Mouse (Mus musculus) regulatory T cell (primary cell): ENCODE results near the gene Ssmem1.

Source experiments
- in situ Hi-C: fragments of 300-600 bp; cut with MboI, MseI; formaldehyde crosslinking; loops from one replicate; pipeline ENCODE4 v1.15.1; 2025; ENCODE audit warnings: high pct_unique_total_duplicates

The Ssmem1 gene

DNA sequence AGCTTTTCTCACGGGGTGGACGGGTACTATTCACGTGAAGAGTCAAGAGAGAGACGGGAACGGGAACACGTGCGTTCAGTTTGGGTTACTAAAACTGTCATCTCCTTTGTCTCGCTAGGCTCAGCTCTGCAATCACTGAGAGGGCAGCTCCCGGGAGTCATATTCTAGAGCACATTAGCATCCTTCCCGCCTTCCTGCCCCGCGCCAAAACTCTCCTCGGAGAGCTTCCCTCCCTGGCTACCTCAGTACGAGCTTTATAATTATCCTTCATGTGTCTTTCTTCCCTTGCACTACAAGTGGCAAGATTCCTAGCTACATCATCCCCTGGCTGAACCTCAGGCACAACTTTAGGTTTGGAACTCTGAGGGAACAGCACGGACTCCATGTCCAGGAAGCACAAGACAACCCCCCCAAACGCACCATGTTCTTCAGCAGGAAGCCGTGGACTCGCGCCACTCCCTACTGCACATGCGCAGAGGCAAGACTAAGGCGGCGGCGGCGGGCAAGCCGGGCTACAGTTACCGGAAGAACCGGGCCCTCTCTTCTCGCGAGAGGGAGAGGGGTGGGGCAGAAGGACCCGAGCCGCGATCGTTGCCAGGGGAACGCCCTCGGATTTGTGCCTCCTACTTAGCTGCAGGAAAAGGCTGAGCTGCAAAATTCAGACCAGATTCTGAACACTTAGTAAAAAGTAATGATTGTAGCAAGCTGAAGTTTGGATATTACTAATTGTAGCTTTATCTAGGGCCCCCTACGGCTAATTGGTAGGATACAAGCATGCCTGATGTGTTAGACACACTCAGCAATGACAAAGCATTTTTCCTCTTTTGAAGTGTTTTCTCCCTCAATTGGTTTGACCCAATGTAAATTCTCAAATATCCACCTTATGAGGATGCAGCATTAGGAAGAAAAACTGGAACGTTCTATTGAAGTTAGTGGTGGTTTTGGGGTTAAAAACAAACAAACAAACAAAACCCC lies at the start of gene Ssmem1, which contains the start of gene Tmem209:
TSS of gene Ssmem1 (plus strand) at position 585 of the 975 bp plus-strand sequence.
TSS of gene Tmem209 (minus strand) at position 519 of the 975 bp plus-strand sequence.
- in situ Hi-C loops = no loop called here

DNA sequence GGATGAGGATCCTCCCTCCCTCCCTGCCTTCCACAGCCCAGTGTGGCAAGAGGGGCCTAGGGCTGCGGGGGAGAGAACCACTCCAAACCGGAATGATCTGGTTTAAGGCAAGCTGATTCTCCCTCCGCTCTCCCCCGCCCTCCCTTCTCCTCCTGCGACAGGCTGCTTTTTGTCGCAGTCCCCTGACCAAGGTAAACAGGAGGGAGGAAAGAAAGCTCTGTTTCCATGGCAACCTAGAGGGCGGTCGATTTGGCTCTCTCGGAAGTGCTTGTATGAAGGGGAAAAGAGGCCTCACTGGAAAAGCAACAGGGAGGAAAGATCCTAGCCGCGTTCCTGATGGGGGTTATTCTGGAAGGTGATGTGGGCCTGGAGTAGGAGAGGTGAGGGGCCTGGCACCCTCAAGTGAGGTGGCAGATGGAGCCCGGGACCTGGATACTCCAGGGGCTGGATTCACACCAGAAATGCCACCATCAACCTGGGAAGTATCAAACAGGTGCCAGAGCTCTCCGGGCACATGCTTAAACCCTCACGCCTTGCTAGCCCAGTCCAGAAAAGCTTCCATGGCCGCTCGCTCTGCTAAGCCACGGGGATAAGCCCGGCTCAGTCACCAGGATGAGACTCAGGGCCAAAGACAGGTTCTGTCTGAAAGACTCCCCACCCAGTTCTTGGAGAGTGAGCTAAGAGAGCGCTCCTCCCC lies 48.8 kb upstream of the Ssmem1 start:
- in situ Hi-C loops = loop anchor here (5.0 to 10.0 kb wide), 2 partner anchors 49 to 344 kb away; no protein-coding TSS in a partner anchor

DNA sequence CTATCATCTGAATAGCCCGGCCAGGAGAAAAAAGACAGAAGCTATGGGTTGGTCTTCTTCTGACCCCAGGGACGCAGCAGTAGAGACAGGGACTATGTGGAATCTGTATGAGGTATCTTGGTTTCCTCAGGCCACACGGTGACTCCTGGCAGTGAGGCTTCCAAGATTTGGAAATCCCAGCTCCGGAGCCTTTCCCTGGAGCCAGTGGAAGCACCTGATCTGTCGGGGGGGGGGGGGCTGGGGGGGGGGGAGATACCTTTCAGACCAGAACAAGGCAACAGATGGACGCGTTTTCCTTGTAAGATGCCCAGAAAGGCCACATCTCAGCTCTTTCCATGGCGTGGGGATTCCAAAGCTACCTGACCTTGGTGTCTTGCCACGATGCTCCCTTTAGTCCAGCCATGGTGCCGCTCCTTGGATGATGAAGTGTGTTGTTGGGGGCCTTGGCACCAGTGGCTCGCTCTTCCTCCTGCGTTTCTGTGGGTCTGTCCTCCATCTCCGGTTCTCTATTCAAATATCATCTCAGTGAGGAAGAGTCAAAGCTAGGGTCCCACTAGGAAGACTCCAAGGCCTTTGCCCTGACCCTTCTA lies 47.8 kb upstream of the Ssmem1 start:
- in situ Hi-C loops = loop anchor here (5.0 to 10.0 kb wide), 2 partner anchors 50 to 343 kb away; no protein-coding TSS in a partner anchor

DNA sequence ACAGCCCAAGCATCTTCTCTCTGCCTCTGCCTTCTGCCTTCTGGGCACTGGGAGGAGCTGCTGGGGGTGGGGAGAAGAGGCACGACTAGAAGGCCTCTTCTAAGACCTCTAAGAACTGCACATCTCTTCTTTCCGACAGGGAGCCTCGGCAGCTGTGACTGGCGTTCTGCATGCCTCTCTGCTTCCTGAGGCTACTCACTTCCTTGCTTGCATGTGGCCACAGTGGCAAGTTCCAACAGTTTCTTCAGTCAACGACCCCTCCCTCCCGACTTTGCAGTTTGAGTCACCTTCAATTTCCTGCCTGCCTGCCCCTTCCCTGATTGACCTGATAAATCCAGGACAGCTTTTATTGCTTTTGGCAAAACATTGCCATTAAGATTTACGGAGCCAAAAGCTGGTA lies 46.8 kb upstream of the Ssmem1 start:
- in situ Hi-C loops = loop anchor here (5.0 to 10.0 kb wide), 2 partner anchors 51 to 342 kb away; no protein-coding TSS in a partner anchor

DNA sequence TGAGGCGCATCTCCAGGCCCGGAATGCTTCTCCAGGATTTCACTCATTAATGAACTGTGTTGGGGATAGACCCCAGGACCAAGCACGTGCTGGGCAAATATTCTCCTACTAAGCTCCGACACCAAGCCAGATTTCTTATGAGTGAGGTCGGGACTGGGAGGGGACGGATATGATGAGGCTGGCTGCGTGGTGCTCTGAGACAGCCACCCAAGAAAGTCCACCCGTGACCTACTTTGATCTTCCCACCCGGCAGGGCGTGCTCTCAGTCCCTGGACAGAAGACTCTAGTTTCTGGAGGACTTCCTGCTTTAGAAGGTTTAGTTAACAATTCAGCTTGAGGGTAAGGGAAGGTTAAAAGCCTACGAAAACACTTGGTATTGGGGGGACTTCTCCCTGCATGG lies 44.1 kb upstream of the Ssmem1 start:
- in situ Hi-C loops = loop anchor here (10.0 kb wide), 1 partner anchor 339 kb away; no protein-coding TSS in a partner anchor

DNA sequence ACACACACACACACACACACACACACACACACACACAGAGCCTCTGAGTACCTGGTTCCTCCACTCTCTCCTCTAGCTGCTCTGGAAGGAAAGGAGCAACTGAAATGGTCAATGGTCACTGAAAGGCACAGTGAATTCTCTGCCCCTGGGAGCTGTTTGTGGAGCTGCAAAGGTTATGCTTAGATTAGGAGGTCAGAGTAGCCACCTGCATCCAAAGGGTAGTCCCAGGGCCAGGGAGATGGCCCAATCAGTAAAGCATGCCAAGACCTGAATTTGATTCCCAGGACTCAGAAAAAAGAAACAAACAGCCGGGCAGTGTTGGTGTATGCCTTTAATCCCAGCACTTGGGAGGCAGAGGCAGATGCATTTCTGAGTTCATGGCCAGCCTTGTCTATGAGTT lies 41.6 kb upstream of the Ssmem1 start:
- in situ Hi-C loops = loop anchor here (10.0 kb wide), 1 partner anchor 337 kb away; no protein-coding TSS in a partner anchor

DNA sequence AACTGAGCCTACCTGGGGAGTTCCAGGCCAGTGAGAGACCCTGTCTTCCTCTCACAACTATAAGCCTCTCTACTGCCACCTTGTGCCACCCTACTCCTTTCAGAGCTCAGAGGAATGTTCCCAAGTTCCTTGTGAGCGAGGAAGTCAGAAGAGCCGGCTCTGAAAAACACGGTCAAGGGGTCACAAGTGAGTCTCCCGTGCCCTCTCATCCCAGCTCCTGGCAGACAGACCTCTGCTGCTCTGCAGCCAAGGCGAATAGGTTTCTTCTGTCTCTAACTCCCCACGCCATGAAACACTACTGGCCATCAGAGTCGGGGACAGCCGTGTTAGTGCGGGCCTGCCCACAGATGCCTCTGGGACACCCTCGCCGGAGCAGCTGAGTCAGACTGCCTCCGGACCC lies 41.0 kb upstream of the Ssmem1 start:
- in situ Hi-C loops = loop anchor here (10.0 kb wide), 1 partner anchor 336 kb away; no protein-coding TSS in a partner anchor

DNA sequence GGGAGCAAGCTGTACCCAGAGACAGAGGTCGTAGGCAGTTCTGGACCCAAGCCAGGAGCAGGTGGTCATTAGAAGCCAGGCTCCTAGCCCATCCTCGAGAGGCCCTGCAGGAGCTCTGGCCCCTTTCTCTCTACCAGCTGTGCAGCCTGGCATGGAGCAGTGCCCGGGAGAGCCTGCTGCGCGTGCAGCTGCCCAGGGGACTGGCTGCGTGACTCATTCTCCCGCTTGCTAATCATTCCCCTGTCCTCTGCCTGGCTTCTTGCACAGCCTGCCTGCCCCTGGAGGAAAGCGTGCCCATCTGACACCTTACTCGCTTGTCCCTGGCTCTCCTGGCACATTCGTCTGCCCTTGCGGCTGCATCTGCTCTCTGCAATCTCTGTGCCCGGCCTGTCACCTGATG lies 40.3 kb upstream of the Ssmem1 start:
- in situ Hi-C loops = loop anchor here (10.0 kb wide), 1 partner anchor 335 kb away; no protein-coding TSS in a partner anchor

DNA sequence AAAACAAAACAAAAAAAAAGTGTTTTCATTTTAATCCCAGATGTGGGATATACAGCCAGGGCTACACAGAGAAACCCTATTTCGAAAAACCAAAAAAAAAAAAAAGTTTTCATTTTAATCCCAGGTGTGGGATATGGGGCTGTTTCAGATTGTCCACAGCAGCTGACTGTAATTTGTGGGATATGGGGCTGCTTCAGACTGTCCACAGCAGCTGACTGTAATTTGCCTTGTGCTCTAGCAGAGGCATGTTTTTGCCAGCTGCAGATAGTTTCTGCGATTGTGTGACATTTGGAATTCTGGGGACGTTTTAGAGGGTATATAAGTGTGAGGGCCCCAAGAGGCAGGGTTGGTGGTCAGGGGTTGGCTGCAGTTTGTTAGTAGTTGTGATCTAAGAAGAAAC lies 37.9 kb upstream of the Ssmem1 start:
- in situ Hi-C loops = no loop called here

DNA sequence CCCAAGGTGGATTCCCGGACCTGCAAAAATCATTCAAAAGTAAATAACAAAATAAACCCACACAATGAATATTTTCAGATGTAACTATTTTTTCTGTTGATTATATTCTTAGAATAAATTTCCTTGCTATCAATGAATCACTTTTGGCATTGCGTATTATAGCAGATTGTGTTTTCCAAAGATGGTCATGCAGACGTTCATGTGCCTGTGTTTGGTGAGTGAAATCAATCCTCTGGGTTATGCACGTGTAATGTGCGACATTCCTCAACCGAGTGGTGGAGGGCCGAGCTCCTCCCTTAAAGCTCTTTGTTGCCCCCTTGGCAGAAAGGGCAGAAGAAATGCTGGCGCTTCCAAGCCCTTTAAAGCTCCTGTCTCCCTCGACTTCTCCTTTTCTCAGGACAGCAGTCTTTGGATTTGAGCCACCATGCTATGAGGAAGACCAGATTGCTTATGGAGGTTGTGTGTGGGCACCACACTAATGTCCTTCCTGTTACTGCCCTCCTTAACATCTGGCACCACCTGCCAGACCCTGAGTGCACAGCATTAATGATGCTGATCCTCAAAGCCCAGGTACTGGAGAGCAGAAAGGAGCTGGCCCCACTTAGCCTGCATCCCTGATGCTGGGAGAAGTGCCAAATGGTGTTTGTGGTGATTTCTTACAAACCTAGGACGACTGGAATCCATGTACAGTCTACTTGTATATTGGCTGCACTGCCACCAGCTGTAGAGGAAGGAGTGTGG lies 33.5 kb upstream of the Ssmem1 start:
- in situ Hi-C loops = no loop called here

DNA sequence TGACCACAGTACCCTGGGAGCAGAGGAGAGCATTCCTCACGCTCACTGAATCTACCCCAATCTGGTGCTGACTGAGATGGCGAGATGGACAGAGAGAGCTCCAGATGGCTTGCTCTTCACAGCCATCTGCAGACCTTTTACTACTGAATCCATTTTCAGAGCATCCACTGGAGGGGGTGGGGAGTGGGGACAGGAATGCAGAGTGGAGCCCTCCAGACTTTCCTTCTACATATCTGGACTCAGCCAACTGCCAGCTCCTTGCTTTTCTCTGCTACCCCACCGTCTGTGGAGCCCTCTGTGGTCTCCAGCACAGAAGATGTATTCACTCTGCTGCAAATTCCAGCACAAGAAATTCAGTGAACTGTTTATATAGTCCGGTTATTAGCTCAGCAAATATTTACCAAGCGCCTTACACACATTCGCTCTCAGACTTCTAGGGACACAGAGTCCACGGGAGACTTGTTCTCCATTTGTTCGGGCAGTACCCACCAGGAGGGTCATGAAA lies 32.4 kb upstream of the Ssmem1 start:
- in situ Hi-C loops = no loop called here

DNA sequence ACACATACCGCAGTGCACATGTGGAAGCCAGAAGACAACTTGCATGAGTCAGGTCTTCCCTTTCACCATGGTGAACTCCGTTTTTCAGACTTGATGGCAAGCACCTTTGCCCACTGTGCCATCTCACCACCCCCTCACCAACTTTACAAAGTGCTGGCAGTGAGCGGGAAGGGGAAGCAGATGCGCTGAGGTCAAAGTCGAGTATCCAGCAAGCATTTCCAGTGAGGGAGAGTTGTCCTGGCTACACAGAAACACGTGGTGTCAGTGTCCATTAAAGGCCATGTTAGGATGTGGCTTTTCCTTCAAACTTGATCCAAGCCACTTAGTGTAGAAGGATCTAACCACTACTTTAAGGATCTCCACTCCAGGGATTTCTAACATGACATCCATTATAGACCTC lies 31.9 kb upstream of the Ssmem1 start:
- in situ Hi-C loops = no loop called here

DNA sequence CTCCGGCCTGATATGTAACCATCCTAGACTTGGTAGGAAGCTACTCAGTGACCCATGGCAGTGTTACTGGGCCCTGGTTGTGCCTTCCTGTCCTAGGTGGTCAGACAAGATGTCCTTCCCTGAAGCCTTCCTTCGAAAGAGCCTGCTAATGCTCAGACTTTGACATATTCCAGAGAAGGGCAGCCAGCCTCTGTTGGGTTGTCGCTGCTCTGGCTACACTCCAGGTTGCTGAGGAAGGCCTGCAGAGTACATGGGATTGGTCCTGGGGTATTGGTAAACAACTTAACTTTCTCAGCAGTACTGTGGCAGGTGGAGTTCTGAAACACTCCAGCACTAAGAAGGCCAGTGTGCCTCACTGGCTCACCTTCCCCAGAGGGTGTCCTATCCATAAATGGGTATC lies 30.2 kb upstream of the Ssmem1 start:
- in situ Hi-C loops = no loop called here

DNA sequence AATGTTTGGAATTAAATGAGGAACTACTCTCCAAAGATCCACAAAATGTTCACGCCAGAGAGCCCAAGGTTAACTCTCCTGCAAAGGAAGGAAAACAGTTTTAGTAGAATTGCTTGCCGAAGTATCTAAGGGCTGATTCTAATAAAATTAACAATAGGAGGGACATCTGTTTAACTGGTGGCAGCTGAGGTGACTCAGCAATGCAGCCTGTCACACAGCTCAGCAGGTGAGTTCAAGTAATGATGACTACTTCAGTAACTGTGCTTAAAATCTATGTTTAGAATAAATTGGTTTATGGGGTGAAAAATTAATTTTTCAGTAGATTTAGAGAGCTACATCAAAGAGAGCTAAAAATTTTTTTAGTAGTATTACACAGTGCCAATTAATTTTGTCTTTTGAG lies 26.7 kb upstream of the Ssmem1 start:
- in situ Hi-C loops = no loop called here

DNA sequence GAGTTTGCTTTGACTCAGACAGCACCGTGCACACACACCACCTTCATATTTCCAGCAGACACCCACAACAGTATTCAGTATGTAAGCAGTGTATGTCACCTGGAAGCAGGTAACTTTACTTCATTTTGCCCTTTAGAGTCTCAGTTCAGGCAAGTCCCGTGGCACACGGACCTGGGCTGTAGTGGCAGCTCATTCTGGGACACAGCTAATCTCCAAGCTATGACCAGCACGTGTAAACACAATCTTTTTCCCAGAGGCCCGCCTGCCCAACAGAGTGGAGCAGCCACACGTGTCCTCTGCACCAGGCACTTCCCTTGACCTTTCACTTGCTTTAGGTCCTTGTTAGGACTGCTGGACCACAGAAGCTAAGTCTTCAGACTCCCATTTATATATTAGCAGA lies 23.1 kb upstream of the Ssmem1 start:
- in situ Hi-C loops = no loop called here

DNA sequence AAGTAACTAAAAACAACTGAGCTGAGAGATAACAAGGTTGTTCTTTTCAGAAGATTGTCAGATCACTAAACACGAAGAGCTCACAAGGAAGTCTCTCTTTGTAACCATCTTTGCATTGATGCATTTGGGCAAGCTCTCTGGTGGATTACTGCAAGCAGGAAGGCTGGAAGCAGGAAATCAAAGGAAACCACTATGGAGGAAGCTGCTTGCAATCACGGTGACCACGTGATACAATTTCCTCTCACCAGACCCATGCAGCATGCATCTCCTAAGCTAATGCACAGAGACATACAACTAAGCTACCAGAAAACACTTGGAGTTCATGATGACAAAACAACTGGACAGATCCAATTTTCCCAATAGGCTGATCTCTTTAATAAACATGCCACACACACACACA lies 10.6 kb upstream of the Ssmem1 start:
- in situ Hi-C loops = no loop called here

DNA sequence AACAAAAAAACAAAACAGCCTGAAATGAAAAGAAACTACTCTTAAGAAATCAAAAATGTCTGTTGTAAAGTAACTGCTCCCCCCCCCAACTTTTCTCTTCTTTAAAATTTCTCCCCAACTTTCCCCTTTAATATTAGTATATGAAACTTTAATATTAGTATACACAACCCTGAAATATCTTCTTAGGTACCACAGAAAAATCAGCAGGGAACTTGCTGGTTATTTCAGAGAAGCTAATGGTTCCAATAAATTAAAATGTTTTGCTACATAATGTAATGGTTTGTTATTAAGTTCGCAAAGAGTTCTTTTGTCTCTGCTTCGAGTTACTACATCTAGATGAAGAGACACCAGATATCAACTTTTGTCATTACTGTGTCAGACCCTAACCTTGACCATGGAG lies 825 bp upstream of the Ssmem1 start:
- in situ Hi-C loops = no loop called here

DNA sequence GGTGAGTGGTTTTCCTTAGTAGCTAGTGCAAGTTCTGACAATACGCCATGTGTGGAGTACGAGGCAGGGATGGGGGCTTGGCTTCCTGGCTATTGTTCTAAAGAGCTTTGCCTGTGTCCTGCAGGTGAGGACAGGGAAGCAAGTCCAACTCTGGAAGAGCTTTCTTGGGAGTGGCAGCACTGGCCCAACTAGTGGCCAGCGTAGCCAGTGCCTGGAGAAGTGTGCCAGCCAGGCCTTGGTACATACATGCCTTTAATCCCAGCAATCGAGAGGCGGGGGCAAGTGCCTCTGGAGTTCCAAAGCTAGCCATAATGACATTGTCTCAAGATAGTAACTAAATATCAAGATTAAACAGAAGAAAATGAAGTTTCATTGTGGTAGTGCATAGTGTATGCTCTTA lies 642 bp downstream of the Ssmem1 start:
- in situ Hi-C loops = no loop called here

DNA sequence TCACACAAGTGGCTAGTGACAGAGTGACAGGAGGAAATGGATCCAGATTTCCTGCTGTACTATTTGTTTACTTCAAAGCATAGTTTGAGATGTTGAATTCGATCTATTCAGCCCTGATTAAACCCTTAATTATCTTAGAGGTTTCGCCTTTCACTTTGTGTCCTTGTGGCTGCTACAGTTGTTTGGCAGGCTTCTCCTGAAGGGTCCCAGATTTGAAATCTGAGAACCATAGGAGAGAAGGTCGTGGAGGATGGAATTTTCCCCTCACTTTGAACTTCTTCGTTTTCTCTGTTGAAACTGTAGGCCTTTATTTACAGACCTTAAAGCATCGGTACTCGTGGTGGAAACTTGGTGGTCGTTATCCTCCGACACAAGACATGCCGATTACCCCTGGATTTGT lies 4.6 kb downstream of the Ssmem1 start:
- in situ Hi-C loops = no loop called here

DNA sequence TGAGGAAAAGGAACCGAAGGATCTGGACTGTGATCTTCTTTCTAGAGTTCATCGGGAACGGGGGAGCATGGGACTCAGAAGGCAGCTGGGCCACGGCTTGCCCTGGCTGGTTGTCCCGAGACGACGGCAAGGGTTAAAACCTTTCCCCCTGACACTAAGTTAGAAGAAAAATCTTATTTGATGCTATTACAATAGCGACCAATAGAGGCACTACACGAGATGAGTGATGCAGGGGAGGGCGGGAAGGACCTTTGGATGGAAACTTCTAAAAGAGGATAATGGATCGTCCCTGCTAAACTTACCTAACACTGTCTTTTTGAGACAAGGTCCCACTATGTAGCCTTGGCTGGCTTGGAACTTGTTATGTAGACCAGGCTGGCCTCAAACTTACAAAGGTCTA lies 10.8 kb downstream of the Ssmem1 start:
- in situ Hi-C loops = loop anchor here (10.0 kb wide), 3 partner anchors 184 to 284 kb away; no protein-coding TSS in a partner anchor
